Mouse (Mus musculus) bone marrow, adult 2 months (tissue): Measurements from ENCODE around the gene Heatr5a. TPM values are rescaled to one million over a fixed set of nuclear protein-coding genes. Genes with fewer than 3 reads are reported as not detected.

ENCODE experiments used
- H3K27ac ChIP-seq: fragments of 200-500 bp; 2 replicates; pipeline ENCODE4 v1.5.1; 2012; ENCODE audit warnings: low read depth, mild to moderate bottlenecking, control low read depth, inconsistent platforms, low read length; ENCODE audit not compliant: control insufficient read depth, poor library complexity, insufficient read depth
- H3K4me1 ChIP-seq: fragments of 200-500 bp; 2 replicates; pipeline ENCODE4 v1.6.1; 2011; ENCODE audit warnings: low read length; ENCODE audit not compliant: control insufficient read depth, insufficient read depth
- H3K4me3 ChIP-seq: fragments of 200-500 bp; replicated peaks from 2 replicates; pipeline ENCODE3; 2011; ENCODE audit warnings: mild to moderate bottlenecking, low read depth, low read length, control low read depth; ENCODE audit not compliant: control insufficient read depth
- CTCF ChIP-seq: fragments of 200-500 bp; IDR thresholded peaks from 2 replicates; pipeline ENCODE4 v1.5.1; 2011; ENCODE audit warnings: low read length, control low read depth; ENCODE audit not compliant: control insufficient read depth, insufficient read depth
- POLR2A ChIP-seq: fragments of 200-500 bp; IDR thresholded peaks from 2 replicates; pipeline ENCODE4 v1.6.1; 2011; ENCODE audit warnings: low read depth, mild to moderate bottlenecking, control low read depth, low read length, borderline replicate concordance; ENCODE audit not compliant: control insufficient read depth
- WGBS: fragments of 180-500 bp; shearing (Covaris S2); methylation state at CpG from one replicate; pipeline ENCODE4 v1.1.7; 2018; 5-methylcytosine and 5-hydroxymethylcytosine counted together
- polyA plus RNA-seq: library from polyadenylated mRNA; stranded (reverse); fragments of >200 nt; gene quantifications from 2 replicates; pipeline ENCODE4 v1.2.4, GENCODE M21; 2011; ENCODE audit warnings: low replicate concordance; ENCODE audit not compliant: missing spikeins, insufficient read depth, insufficient read length

The Heatr5a gene
- polyA plus RNA-seq, 1 experiment, result 20.5 TPM

DNA sequence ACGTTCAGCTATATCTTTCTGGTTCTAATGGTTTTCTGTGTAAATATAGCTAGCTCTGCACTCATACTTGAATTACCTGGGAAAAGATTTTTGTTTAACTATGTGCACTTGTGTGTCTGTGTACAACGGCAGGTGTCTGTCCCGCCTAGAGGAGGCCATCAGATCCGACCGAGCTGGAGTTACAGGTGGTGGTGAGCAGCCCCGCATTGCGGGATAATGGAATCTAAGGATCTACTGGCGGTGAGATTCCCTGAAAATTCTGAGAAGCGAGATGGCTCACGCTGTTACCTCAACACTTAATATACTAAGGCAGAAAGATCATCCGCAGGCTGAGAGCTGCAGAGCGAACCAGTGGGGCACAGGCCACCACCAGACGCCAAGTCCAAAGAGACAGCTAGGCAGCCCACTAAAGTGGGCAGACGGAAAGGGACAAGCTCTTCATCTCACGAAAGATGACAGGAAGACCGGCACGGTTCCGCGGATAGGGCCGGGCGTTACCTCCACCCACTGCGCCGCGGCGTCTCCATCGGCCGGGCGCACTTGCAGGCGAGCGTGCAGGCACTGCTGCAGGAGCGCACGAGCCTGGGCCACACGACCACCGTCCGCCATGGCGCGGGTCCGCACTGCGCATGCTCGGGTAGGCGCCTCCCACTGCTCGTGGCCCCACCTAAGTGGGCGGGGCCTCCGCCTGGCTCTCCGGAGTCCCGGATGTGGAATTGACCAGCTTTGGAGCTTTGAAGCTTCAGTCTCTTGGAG is 34.9 kb upstream of the Heatr5a start, which contains the start of gene Dtd2:
TSS of gene Dtd2 (minus strand) at position 625 of the 756 bp plus-strand sequence.
- 2% methylated on average over 46 of the region's 46 CpGs for WGBS
- TF ChIP-seq POLR2A, result peak; percentile 96
- TF ChIP-seq CTCF, result no peak
- Histone ChIP-seq H3K4me1 (no peaks in the 10 kb centered on the region), H3K27ac (peak within 1 kb of the TSS; percentile 35; the same call in 1 of the 2 replicates), H3K4me3 (peak within 1 kb of the TSS; percentile 98)

DNA sequence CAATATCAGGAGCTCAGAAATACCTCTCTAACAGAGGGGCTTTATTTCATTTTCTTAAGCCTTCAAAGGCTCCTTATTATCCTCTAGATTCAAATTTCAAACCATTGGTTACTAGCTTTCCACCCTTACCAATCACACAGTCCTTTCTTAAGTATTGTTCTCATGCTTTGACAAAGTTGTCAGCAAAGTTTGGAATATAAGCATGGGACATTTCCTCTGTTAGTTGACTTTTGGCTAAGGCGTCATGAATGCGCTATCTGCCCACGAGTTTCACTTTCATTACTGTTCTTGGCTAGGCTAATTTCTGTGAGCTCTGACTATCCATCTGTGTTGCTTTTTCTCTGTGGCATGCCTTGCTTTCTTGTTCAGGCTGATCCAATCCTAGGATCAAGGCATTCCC is 31.6 kb upstream of the Heatr5a start:
- H3K4me3 ChIP-seq, result no peak overlapping the region
- TF ChIP-seq POLR2A, result no peak
- TF ChIP-seq CTCF, result no peak
- H3K27ac ChIP-seq, result no peak overlapping the region
- no peaks in the 10 kb centered on the region for H3K4me1 ChIP-seq
- 70% methylated on average over 3 of the region's 3 CpGs for WGBS

DNA sequence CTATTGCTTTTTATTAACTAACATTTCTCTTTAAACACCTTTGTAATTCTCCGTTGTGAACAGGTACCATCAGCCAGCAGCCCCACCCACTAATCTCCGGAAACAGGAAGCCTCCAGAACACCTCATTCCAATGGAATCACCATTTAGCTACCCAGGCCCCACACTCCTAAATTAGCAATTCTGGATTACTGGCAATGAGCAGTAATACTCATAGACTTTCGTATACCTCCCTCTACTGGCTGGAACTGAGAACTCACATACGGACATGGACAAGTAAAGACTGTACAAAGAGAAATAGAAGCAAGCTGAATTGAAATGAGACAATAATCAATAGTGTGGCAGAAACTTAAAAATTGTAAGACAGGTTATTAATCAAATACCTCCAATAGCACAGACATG is 30.4 kb upstream of the Heatr5a start:
- H3K4me1 ChIP-seq, result no peaks in the 10 kb centered on the region
- no peak overlapping the region for H3K27ac ChIP-seq
- no peak overlapping the region for H3K4me3 ChIP-seq
- no peak for TF ChIP-seq POLR2A
- no peak for TF ChIP-seq CTCF
- 12% methylated on average over 4 of the region's 4 CpGs for WGBS

DNA sequence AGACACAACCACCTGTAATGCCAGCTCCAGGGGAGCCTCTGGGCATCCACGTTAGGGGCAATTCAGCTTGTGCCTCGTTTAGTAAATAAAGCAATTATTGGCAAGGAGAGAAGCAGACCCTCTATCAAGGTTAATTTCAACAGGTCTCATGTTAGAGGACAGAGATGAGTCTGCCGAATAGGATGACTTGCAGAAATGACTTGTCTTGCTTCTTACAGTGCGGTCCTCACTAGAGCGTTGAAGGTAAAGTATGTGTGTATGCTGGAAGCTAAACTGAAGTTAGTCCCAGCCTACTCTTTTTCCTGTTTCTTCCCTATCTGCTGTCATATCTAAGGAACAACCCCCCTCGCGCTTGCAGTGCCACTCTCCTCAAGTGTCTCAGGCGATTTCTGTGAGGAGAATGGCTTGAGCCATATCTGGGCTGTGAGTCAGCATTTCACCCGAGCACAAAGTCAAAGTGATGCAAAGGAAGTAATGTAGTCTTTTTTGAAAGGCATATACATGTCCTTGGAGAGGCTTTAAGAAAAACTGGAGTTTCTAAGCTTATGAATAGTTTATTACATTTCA is 27.3 kb upstream of the Heatr5a start:
- H3K27ac ChIP-seq, result no peak overlapping the region; the same call in 1 of the 2 replicates
- no peaks in the 10 kb centered on the region for H3K4me1 ChIP-seq
- WGBS, result 38% methylated on average over 9 of the region's 9 CpGs
- TF ChIP-seq CTCF, result no peak
- TF ChIP-seq POLR2A, result no peak
- no peak overlapping the region for H3K4me3 ChIP-seq

DNA sequence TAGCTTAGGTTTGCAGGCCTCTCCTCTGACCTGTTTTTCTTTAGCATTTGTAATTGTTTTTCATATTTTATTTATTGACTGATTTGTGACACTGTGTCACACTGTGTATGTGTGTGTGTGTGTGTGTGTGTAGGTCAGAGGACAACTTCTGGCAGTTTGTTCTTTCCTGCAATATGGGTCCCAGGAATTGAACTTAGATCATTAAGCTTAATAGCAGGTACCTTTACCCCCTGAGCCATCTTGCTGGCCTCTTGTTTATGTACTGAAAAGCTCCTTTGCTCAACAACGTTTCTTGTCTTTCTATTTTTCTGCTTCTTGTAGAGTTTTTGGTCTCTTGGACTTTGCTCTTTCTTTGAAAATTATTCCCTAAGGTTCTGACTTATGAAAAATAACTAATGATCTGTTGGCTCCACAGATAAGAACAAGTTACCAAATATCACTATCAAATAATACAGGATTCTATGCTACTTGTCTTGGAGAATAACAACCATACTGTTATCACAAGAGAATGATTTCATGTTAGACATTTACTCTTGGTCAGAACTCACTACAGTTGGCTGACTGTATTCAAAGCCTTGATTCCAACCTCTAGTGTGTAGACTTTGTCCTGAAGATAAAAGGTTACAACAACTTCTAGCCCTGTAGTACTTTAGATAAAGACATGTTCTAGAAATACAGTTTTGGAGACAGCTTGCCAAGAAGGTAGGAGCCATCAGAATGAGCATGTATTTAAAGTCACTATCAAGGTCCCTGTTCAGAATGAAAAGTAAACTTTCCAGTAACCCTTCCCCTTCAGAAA is 24.8 kb upstream of the Heatr5a start:
- Histone ChIP-seq H3K4me1 (no peaks in the 10 kb centered on the region), H3K4me3 (no peak overlapping the region), H3K27ac (no peak overlapping the region)
- 80% methylated on average over 1 of the region's 1 CpGs for WGBS
- TF ChIP-seq POLR2A, result no peak

DNA sequence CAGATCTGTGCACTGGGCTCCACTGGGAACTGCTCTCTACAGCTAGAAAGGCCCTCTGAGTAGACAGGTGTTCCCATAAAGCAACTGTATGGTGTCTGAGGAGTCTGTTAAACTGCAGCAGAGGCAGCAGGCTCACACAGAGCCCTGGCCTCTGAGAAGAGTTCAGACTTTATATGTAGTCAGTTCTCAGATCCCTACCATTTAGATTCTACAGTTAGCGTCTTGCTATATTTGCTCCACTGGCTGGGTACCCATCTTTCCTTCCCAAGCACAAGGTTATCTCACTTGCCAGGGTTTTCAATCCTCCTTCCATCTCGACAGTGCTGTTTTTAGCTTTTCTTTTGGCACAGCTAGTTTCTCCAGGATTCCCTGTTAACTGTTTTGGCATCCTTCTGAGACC is 19.5 kb upstream of the Heatr5a start:
- Histone ChIP-seq H3K27ac (no peak overlapping the region), H3K4me1 (no peaks in the 10 kb centered on the region), H3K4me3 (no peak overlapping the region)
- no peak for TF ChIP-seq POLR2A
- TF ChIP-seq CTCF, result no peak
- 75% methylated on average over 2 of the region's 2 CpGs for WGBS

DNA sequence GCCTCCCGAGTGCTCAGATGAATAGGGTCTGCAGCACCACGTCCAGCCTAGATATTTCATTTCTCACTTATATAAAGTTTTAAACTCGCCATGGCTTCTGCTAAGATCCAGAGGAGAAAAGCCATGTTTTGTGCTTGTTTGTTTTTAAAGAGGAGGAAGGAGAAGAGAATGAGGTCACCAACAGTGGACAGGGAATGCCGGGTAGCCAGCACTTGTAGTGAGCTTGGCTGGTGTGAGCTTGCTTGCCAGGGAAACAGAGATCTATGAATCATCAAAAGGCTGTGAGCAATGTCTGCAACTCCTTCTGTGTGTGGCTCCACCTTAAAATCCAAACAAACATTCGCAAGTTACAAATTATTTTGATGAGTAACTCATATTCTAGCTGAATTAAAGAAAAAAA is 17.4 kb upstream of the Heatr5a start:
- no peak overlapping the region for H3K27ac ChIP-seq
- TF ChIP-seq CTCF (no peak), POLR2A (no peak)
- H3K4me1 ChIP-seq, result no peaks in the 10 kb centered on the region
- no peak overlapping the region for H3K4me3 ChIP-seq
- WGBS, result 81% methylated on average over 5 of the region's 5 CpGs

DNA sequence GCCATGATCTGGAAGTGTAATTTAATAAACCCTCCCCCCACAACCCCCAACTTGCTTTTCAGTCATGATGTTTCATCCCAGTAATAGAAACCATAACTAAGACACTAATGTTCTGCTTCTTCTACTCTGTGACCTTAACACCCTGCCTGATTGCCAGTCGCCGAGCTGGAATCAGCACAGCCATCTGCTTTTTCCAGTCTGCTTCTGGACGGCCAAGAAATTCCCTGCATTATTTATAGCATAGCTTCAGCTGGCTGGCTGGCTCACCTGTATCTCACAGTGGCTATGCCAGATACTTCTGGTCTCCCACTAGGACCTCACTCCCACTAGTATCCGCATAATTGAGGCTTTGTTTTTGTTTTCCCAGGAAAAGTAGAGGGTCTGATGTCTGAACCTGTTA is 14.7 kb upstream of the Heatr5a start:
- no peaks in the 10 kb centered on the region for H3K4me1 ChIP-seq
- H3K27ac ChIP-seq, result no peak overlapping the region
- no peak overlapping the region for H3K4me3 ChIP-seq
- WGBS, result 76% methylated on average over 4 of the region's 4 CpGs
- TF ChIP-seq POLR2A (no peak), CTCF (no peak)
